Mouse (Mus musculus): ENCODE results near the gene Stk39.

Stk39 gene

DNA sequence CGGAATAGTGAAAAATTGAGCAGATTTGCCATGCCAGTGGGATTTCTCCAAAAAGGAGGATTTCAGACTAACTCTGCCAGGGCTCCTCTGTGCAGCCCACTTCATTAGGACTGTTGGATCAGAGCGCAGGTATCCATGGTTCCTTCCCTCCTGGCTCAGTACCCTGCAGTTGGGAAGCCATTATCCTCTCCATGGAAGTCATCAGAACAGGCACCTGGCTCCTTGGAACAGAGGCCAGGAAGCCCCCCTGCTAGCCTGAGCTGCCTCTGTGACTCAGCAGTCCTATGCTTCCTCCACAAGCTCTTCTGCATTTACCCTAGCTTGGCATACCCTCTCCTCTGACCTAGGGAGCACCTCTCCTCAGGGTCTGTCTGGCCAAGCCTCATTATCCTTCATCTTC lies 311.5 kb downstream of the Stk39 start:
- DNase-seq (ENCODE audit: extremely low read depth, low read depth, low spot score), result no peak
